8 mouse cellular contexts compared by ENCODE assay signal in genomic region chr17:35842006-35842405, GRCm38 (mm10). TPM values are rescaled to one million over a fixed set of nuclear protein-coding genes. Genes with fewer than 3 reads are reported as not detected.
A peak's percentile ranks its signal among the peaks of the same experiment; 100 is the strongest.
DNase-seq lines count a peak whose midpoint lies in the region; ATAC-seq and TF ChIP-seq lines count a peak whose summit lies in the region.

No protein-coding gene starts in this region.

- no peaks in the 10 kb centered on the region for H3K9me3 ChIP-seq in kidney, postnatal 0 days (replicated peaks; ENCODE audit: low read length)
- no peaks in the 10 kb centered on the region for H3K9me3 ChIP-seq in hindbrain, postnatal 0 days (ENCODE audit: low read length)

- WGBS in kidney, postnatal 0 days, result 12% methylated on average over 11 of the region's 11 CpGs
- WGBS in hindbrain, postnatal 0 days, result 16% methylated on average over 11 of the region's 11 CpGs

- peaks cover 3% of the 10 kb centered on the region; the same call in 1 of the 2 replicates for H3K36me3 ChIP-seq in kidney, postnatal 0 days (ENCODE audit: insufficient read depth, low read length)
- peaks cover 15% of the 10 kb centered on the region; the same call in 1 of the 2 replicates for H3K36me3 ChIP-seq in hindbrain, postnatal 0 days (ENCODE audit: insufficient read depth, low read length)
- peaks cover 8% of the 10 kb centered on the region for H3K36me3 ChIP-seq in myocyte (ENCODE audit: control insufficient read depth, insufficient read depth)

- peak overlapping the region; percentile 33; the same call in 1 of the 2 replicates for H3K27ac ChIP-seq in kidney, postnatal 0 days
- no peak overlapping the region for H3K27ac ChIP-seq in brown adipose tissue, adult 24 weeks (replicated peaks; ENCODE audit: low read depth, low read length)
- H3K27ac ChIP-seq in hindbrain, postnatal 0 days, result peak overlapping the region; percentile 77

- peak overlapping the region; percentile 19 for H3K9ac ChIP-seq in kidney, postnatal 0 days (ENCODE audit: low read depth, low read length)
- H3K9ac ChIP-seq in hindbrain, postnatal 0 days (replicated peaks; ENCODE audit: low read length), result peak overlapping the region; percentile 51

- no peak for ATAC-seq in kidney, postnatal 0 days (replicated peaks; ENCODE audit: low FRiP score, low read depth)
- no peak for ATAC-seq in hindbrain, postnatal 0 days

- H3ac ChIP-seq in myocyte (ENCODE audit: control insufficient read depth, insufficient read length), result no peak overlapping the region

- peak overlapping the region; percentile 55 for H3K4me2 ChIP-seq in kidney, postnatal 0 days (ENCODE audit: low read length)
- peak overlapping the region; percentile 74 for H3K4me2 ChIP-seq in hindbrain, postnatal 0 days (ENCODE audit: low read depth, low read length)
- peak overlapping the region; percentile 86 for H3K4me2 ChIP-seq in myocyte (ENCODE audit: low read depth)

- H3K79me2 ChIP-seq in myocyte (ENCODE audit: control insufficient read depth, insufficient read depth), result peaks cover 28% of the 10 kb centered on the region

- intact Hi-C loops in gastrocnemius, postnatal 14 days (cut with DNase I; ENCODE audit: low total_unique reads), result no loop called here

- no peaks in the 10 kb centered on the region for H3K27me3 ChIP-seq in kidney, postnatal 0 days (ENCODE audit: insufficient read depth, low read length)
- H3K27me3 ChIP-seq in hindbrain, postnatal 0 days (ENCODE audit: insufficient read depth, low read length), result no peaks in the 10 kb centered on the region
- H3K27me3 ChIP-seq in myocyte (ENCODE audit: control insufficient read depth, insufficient read depth, insufficient read length), result no peaks in the 10 kb centered on the region

- no peak for DNase-seq in kidney, postnatal 0 days (ENCODE audit: low spot score)
- no peak for DNase-seq in kidney, postnatal 36 days
- DNase-seq in hindbrain, postnatal 0 days (ENCODE audit: low spot score), result no peak
- no peak for DNase-seq in urinary bladder, postnatal 36 days (ENCODE audit: low spot score in 2 of 2)
- DNase-seq in gastrocnemius, postnatal 14 days, result no peak
- no peak for DNase-seq in thymus, postnatal 0 days (ENCODE audit: low spot score)

- H3K4me3 ChIP-seq in kidney, postnatal 0 days (replicated peaks; ENCODE audit: low read depth, low read length), result peak overlapping the region; percentile 42
- H3K4me3 ChIP-seq in brown adipose tissue, adult 24 weeks (ENCODE audit: insufficient read depth, low read depth, low read length), result peak overlapping the region; percentile 71
- H3K4me3 ChIP-seq in hindbrain, postnatal 0 days (ENCODE audit: low read length), result peak overlapping the region; percentile 65
- H3K4me3 ChIP-seq in myocyte, result peak overlapping the region; percentile 64

- TF ChIP-seq POLR2A in myocyte (IDR thresholded peaks at IDR 0.05; ENCODE audit: insufficient read length, low read depth), result no peak

- no peak for TF ChIP-seq CTCF in kidney, postnatal 0 days (IDR thresholded peaks at IDR 0.05; ENCODE audit: low read depth)
- no peak for TF ChIP-seq CTCF in hindbrain, postnatal 0 days (IDR thresholded peaks at IDR 0.05; ENCODE audit: low read depth)

- 0 out of 2 replicates have a peak, but pooled peaks cover 4% of the 10 kb centered on the region for H3K4me1 ChIP-seq in kidney, postnatal 0 days (replicated peaks; ENCODE audit: insufficient read depth, low read length)
- no peaks in the 10 kb centered on the region for H3K4me1 ChIP-seq in brown adipose tissue, adult 24 weeks (ENCODE audit: control insufficient read depth, insufficient read depth, insufficient read length, low read length)
- H3K4me1 ChIP-seq in hindbrain, postnatal 0 days (ENCODE audit: insufficient read depth, low read length), result no peaks in the 10 kb centered on the region

TF ChIP-seq in myocyte, 11 proteins besides CTCF, POLR2A, EP300 and RAD21:
- TF ChIP-seq REST (IDR thresholded peaks at IDR 0.05; ENCODE audit: insufficient read depth, insufficient read length) (no peak), TCF12 (IDR thresholded peaks at IDR 0.05; ENCODE audit: insufficient read depth, poor library complexity, severe bottlenecking) (no peak), SRF (IDR thresholded peaks at IDR 0.05; ENCODE audit: control insufficient read depth, insufficient read length, low read depth) (no peak), MAX (IDR thresholded peaks at IDR 0.05; ENCODE audit: low read depth) (no peak), E2F4 (IDR thresholded peaks at IDR 0.05; ENCODE audit: insufficient read depth) (no peak), CEBPB (IDR thresholded peaks at IDR 0.05; ENCODE audit: insufficient read depth, poor library complexity, severe bottlenecking) (no peak), USF1 (IDR thresholded peaks at IDR 0.05; ENCODE audit: low read depth) (no peak), MYOD1 (IDR thresholded peaks at IDR 0.05; ENCODE audit: control insufficient read depth in 1 of 3, insufficient read length in 2 of 3, low read depth in 2 of 3) (no peak), POLR2AphosphoS2 (IDR thresholded peaks at IDR 0.05; ENCODE audit: insufficient read length, low read depth) (no peak), MYOG (IDR thresholded peaks at IDR 0.05; ENCODE audit: control insufficient read depth in 1 of 3, insufficient read depth in 1 of 3, insufficient read length in 2 of 3, low read depth in 2 of 3) (no peak), TCF3 (IDR thresholded peaks at IDR 0.05; ENCODE audit: insufficient read length, low read depth) (no peak)

RNA-seq across cellular contexts. Expression of gene Mdc1, which starts 0.7 kb away (rescaled TPM):
- 5.4 and 5.6 TPM in 2 replicates for polyA plus RNA-seq in kidney, postnatal 0 days (2015; fragmentation: Nextera tagmentation; extraction: Ambion mirVana)
- polyA plus RNA-seq in brown adipose tissue, adult 24 weeks (2012; ENCODE audit: insufficient read depth, insufficient read length, missing spikeins), result 3.0 and 3.3 TPM in 2 replicates
- 14.7 and 26.7 TPM in 2 replicates for total RNA-seq in hindbrain, postnatal 0 days (2014; rRNA removed)
- polyA plus RNA-seq in hindbrain, postnatal 0 days (2015; fragmentation: Nextera tagmentation; extraction: Ambion mirVana), result 3.9 and 4.1 TPM in 2 replicates
- polyA plus RNA-seq in myocyte (2012; fragmentation: generic; extraction: Trizol), result 7.0 TPM
- total RNA-seq in gastrocnemius, postnatal 14 days (2021), result 1 to 10 TPM; 5.4 to 6.9 TPM
- 6.7 TPM in 2 replicates for polyA plus RNA-seq in thymus, postnatal 0 days (2015; fragmentation: Nextera tagmentation; extraction: Ambion mirVana)

RNA-seq across cellular contexts. Expression of gene Tubb5, which starts 3.9 kb away (rescaled TPM):
- polyA plus RNA-seq in kidney, postnatal 0 days (2015; fragmentation: Nextera tagmentation; extraction: Ambion mirVana), result 503 and 575 TPM in 2 replicates
- polyA plus RNA-seq in brown adipose tissue, adult 24 weeks (2012; ENCODE audit: insufficient read depth, insufficient read length, missing spikeins), result 32.5 and 58.6 TPM in 2 replicates
- total RNA-seq in hindbrain, postnatal 0 days (2014; rRNA removed), result 3,311 and 3,326 TPM in 2 replicates
- 1,502 and 1,606 TPM in 2 replicates for polyA plus RNA-seq in hindbrain, postnatal 0 days (2015; fragmentation: Nextera tagmentation; extraction: Ambion mirVana)
- 692 TPM for polyA plus RNA-seq in myocyte (2012; fragmentation: generic; extraction: Trizol)
- total RNA-seq in gastrocnemius, postnatal 14 days (2021), result 100 to 1,000 TPM in 1 of 2 experiments, 10 to 100 TPM in 1; 95.6 to 123 TPM
- polyA plus RNA-seq in thymus, postnatal 0 days (2015; fragmentation: Nextera tagmentation; extraction: Ambion mirVana), result 942 and 997 TPM in 2 replicates

RNA-seq across cellular contexts. Expression of gene Flot1, which starts 19.0 kb away (rescaled TPM):
- 52.2 and 54.5 TPM in 2 replicates for polyA plus RNA-seq in kidney, postnatal 0 days (2015; fragmentation: Nextera tagmentation; extraction: Ambion mirVana)
- 38.1 and 61.2 TPM in 2 replicates for polyA plus RNA-seq in brown adipose tissue, adult 24 weeks (2012; ENCODE audit: insufficient read depth, insufficient read length, missing spikeins)
- 94.1 and 142 TPM in 2 replicates for total RNA-seq in hindbrain, postnatal 0 days (2014; rRNA removed)
- polyA plus RNA-seq in hindbrain, postnatal 0 days (2015; fragmentation: Nextera tagmentation; extraction: Ambion mirVana), result 162 TPM in 2 replicates
- polyA plus RNA-seq in myocyte (2012; fragmentation: generic; extraction: Trizol), result 107 TPM
- total RNA-seq in gastrocnemius, postnatal 14 days (2021), result 10 to 100 TPM; 39.2 to 40.3 TPM
- polyA plus RNA-seq in thymus, postnatal 0 days (2015; fragmentation: Nextera tagmentation; extraction: Ambion mirVana), result 88.3 and 93.1 TPM in 2 replicates

RNA-seq across cellular contexts. Expression of gene Nrm, which starts 19.1 kb away (rescaled TPM):
- polyA plus RNA-seq in kidney, postnatal 0 days (2015; fragmentation: Nextera tagmentation; extraction: Ambion mirVana), result 36.9 and 44.6 TPM in 2 replicates
- polyA plus RNA-seq in brown adipose tissue, adult 24 weeks (2012; ENCODE audit: insufficient read depth, insufficient read length, missing spikeins), result 1.4 and 2.8 TPM in 2 replicates
- total RNA-seq in hindbrain, postnatal 0 days (2014; rRNA removed), result 14.7 and 27.2 TPM in 2 replicates
- 24.6 and 25.7 TPM in 2 replicates for polyA plus RNA-seq in hindbrain, postnatal 0 days (2015; fragmentation: Nextera tagmentation; extraction: Ambion mirVana)
- polyA plus RNA-seq in myocyte (2012; fragmentation: generic; extraction: Trizol), result 18.5 TPM
- 1 to 10 TPM; 4.8 TPM for total RNA-seq in gastrocnemius, postnatal 14 days (2021)
- polyA plus RNA-seq in thymus, postnatal 0 days (2015; fragmentation: Nextera tagmentation; extraction: Ambion mirVana), result 53.7 and 59.1 TPM in 2 replicates

RNA-seq across cellular contexts. Expression of gene Ier3, which starts 20.5 kb away (rescaled TPM):
- polyA plus RNA-seq in kidney, postnatal 0 days (2015; fragmentation: Nextera tagmentation; extraction: Ambion mirVana), result 83.6 and 93.1 TPM in 2 replicates
- 19.2 and 52.4 TPM in 2 replicates for polyA plus RNA-seq in brown adipose tissue, adult 24 weeks (2012; ENCODE audit: insufficient read depth, insufficient read length, missing spikeins)
- total RNA-seq in hindbrain, postnatal 0 days (2014; rRNA removed), result 13.7 and 19.4 TPM in 2 replicates
- 18.3 and 19.4 TPM in 2 replicates for polyA plus RNA-seq in hindbrain, postnatal 0 days (2015; fragmentation: Nextera tagmentation; extraction: Ambion mirVana)
- 45.1 TPM for polyA plus RNA-seq in myocyte (2012; fragmentation: generic; extraction: Trizol)
- total RNA-seq in gastrocnemius, postnatal 14 days (2021), result 1 to 10 TPM; 4.6 to 5.4 TPM
- 18.1 and 19.0 TPM in 2 replicates for polyA plus RNA-seq in thymus, postnatal 0 days (2015; fragmentation: Nextera tagmentation; extraction: Ambion mirVana)
